Mouse (Mus musculus) cerebellum, adult 9-10 months (tissue): ENCODE data around the gene Olfr1512.
"Not testable (repeated sequence)": the region's sequence is repeated elsewhere in the genome, so short reads cannot be mapped to it uniquely, and the experiment has no call there.

ENCODE experiments used
- DNase-seq: peaks from one replicate; pipeline ENCODE4 v3.0.0; 2022

The Olfr1512 gene

DNA sequence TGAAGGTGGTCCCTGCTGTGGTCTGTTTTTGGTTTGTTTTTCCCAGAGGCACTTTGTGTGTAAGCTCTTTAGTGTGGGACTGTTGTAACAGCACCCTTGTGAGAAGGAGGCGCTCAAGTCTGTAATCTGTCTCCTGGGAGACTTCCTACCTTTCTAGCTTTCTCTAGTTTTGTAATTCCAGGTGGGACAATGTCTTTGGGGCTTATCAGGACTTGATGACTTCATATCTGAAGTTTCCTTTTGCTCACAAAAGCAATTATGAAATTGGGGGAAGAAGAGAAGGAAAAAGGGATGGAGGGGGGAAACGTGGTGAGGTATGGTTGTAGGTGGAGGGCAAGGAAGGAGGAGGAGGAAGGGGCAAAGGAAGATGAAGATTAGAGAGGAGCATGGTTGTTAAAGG lies at the start of gene Olfr1512:
Gene Olfr1512 (minus strand): TSS at position 101 of the 400 bp plus-strand sequence.
- no peak for DNase-seq

GRCm38 (mm10) chr14:52427686-52428085 lies 48.7 kb upstream of the Olfr1512 start:
- no peak for DNase-seq

- no peak for DNase-seq
Measured at GRCm38 (mm10) chr14:52414273-52414672, 35.3 kb upstream of the Olfr1512 start, which contains the start of gene Olfr1510. Gene Olfr1510, minus strand, starts transcription at chr14:52414373.

DNA sequence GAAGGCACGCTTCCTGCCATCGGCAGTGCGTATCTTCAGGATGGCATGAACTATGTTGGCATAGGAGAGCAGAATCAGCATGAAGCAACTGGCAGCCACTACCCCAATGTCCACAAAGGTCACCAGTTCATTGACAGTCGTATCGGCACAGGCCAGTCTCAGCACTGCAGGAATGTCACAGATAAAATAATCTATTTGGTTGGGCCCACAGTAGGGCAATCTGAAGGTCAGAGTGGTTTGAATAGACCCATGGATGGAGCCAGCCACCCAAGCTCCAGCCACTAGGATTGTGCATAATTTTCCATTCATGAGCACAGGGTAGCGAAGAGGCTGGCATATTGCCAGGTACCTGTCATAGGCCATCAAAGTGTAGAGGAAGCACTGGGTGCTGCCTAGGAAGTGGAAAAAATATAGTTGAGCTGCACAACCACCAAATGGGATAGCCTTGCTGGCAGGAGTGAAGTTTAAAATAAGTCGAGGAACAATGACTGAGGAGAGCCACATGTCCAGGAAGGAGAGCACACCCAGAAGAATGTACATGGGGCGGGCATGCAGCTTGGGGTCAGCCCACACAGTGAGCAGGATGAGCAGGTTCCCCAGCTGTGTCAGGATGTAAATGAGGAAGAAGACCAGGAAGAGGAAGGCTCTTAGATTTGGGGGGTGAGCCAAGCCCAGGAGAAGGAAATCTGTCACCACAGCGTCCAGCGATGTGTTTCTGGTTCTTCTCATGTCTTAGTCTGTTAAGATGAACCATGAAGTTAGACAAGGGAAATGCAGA lies 31.4 kb upstream of the Olfr1512 start:
- DNase-seq = not testable (repeated sequence)

GRCm38 (mm10) chr14:52397279-52397678 lies 18.3 kb upstream of the Olfr1512 start, which contains the start of gene Olfr1511:
Gene Olfr1511, minus strand, starts transcription at chr14:52397379.
- DNase-seq = no peak

GRCm38 (mm10) chr14:52390084-52390848 lies 11.3 kb upstream of the Olfr1512 start:
- DNase-seq = not testable (repeated sequence)

DNA sequence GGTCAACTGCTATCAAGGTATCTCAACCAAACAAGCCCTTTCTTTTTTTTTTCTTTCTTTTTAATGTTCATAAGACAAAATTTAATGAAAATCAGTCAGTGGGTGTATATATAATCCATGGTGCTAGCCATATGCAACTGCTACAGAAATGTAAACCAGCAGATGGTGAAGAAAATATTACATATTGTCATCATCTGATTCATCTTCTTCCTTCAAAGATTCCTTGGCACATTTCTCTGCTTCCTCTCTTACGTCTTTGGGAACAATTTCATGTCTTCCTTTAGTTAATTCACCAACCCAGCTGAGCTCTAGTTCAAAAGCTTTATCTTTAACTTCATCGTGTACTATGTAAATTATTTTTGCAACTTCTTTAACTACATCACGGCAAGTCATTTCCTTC lies 10.2 kb downstream of the Olfr1512 start:
- DNase-seq = no peak

- DNase-seq = no peak
Measured at GRCm38 (mm10) chr14:52356308-52356707, 22.7 kb downstream of the Olfr1512 start, which contains the start of gene Olfr1513. Gene Olfr1513, minus strand, starts transcription at chr14:52356408.

DNA sequence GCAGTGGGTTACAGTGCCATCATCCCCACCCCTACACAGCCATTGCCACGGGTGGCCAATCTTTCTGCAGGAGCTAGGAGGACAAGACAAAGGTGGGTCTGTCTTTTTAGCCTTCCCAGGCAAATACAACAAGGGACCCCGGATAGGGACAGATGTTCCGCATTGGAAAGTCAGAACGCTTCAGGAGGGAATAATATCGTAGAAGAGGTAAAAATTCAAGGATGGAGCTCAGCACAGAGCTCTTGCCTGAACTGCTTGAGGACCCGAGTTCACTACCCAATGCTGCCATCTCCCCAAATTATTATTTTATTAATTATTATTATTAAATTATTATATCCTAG lies 39.5 kb downstream of the Olfr1512 start:
- DNase-seq = no peak

DNA sequence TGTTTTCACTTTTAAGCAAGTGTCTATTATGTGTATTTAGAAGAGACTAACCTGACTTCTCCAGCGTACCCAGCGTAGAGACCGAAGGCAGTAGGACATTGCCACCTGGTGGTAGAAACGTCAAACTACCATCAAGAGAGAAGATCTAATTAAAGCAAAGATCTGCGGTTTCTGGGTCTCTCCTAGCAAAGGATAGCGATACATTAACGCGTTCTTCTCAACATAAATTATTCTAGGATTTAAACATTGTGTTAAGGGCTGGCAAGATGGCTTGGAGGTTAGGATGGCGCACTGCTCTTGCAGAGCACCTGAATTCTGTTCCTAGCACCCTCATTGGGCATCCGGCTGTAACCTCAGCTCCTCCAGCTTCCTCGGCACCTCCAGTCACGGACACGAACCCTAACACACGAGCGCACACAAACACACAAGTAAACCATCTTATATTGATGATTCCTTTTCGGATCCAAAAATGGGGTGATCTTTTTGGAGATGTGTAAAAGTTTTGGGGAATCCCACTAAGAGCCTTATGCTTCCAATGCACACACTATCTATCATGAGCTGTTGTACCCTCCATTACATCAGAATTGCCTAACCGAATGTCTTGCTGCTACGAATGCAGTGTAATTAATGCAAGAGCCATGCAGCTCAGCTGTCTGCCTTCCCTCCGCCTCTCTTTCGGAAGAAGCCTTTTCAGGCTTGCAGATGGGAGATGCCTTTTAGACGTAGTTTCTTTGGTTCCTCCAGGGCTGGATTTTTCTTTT lies 40.0 kb downstream of the Olfr1512 start:
- DNase-seq = peak; percentile 88

- DNase-seq = no peak
Measured at GRCm38 (mm10) chr14:52332171-52332570, 46.8 kb downstream of the Olfr1512 start.

- no peak for DNase-seq
Measured at GRCm38 (mm10) chr14:52331069-52331750, 47.8 kb downstream of the Olfr1512 start.

GRCm38 (mm10) chr14:52327910-52328812 lies 50.8 kb downstream of the Olfr1512 start, which contains the start of gene Sall2:
Gene Sall2, minus strand, starts transcription at chr14:52328762.
- no peak for DNase-seq

- no peak for DNase-seq
Measured at GRCm38 (mm10) chr14:52327375-52327901, 51.5 kb downstream of the Olfr1512 start.

- DNase-seq = no peak
Measured at GRCm38 (mm10) chr14:52325890-52326289, 53.1 kb downstream of the Olfr1512 start.
